Mouse (Mus musculus) adrenal gland, adult 2 months (tissue): ENCODE results near the gene Gtf2a1l. TPM values are rescaled to one million over a fixed set of nuclear protein-coding genes. Genes with fewer than 3 reads are reported as not detected.

Experiments used
- polyA plus RNA-seq: library from polyadenylated mRNA; depleted of rRNA; stranded (reverse); fragments of >200 nt; gene quantifications from 2 replicates; pipeline ENCODE4 v1.2.3, GENCODE M21; 2012; rRNA removed
- total RNA-seq, 2 experiments: library from RNA; stranded (reverse); gene quantifications; 2 replicates each; pipeline ENCODE4 v1.2.3; 2021

Gene Gtf2a1l
- total and polyA plus RNA-seq, 3 experiments, result 0.17 TPM; not detected in 2

Other genes starting within 250 kb of the Gtf2a1l start
- gene Foxn2, start 227.9 kb upstream of the Gtf2a1l start, total RNA-seq, result 10 to 100 TPM; 17.7 to 21.0 TPM
- gene Foxn2, start 227.9 kb upstream of the Gtf2a1l start, polyA plus RNA-seq, result 2.4 and 2.8 TPM in 2 replicates
- gene Ppp1r21, start 138.5 kb upstream of the Gtf2a1l start, total RNA-seq, result 10 to 100 TPM; 42.1 to 46.9 TPM
- gene Ppp1r21, start 138.5 kb upstream of the Gtf2a1l start, polyA plus RNA-seq, result 11.7 and 11.9 TPM in 2 replicates
- gene Ston1, start 71.0 kb upstream of the Gtf2a1l start, total RNA-seq, result 10 to 100 TPM; 39.0 to 46.7 TPM
- 7.8 and 13.6 TPM in 2 replicates for gene Ston1, start 71.0 kb upstream of the Gtf2a1l start, polyA plus RNA-seq
- gene Lhcgr, start 123.3 kb downstream of the Gtf2a1l start, total RNA-seq, result under 1 TPM in 1 of 2 experiments, not detected in 1; 0.10 TPM
- 0.12 and 0.52 TPM in 2 replicates for gene Lhcgr, start 123.3 kb downstream of the Gtf2a1l start, polyA plus RNA-seq